Mouse (Mus musculus) ES-Bruce4 (cell line): Measurements from ENCODE around the gene Cntnap2. TPM values are rescaled to one million over a fixed set of nuclear protein-coding genes. Genes with fewer than 3 reads are reported as not detected.

Experiments
- H3K27ac ChIP-seq: 2 replicates; pipeline ENCODE4 v1.5.1; 2012; ENCODE audit warnings: low read length, inconsistent platforms; ENCODE audit not compliant: insufficient read depth
- H3K27me3 ChIP-seq: 2 replicates; pipeline ENCODE4 v1.6.1; 2012; ENCODE audit warnings: mild to moderate bottlenecking, low read length, inconsistent platforms; ENCODE audit not compliant: control insufficient read depth, poor library complexity, insufficient read depth, severe bottlenecking
- H3K36me3 ChIP-seq: 2 replicates; pipeline ENCODE4 v1.6.1; 2012; ENCODE audit warnings: inconsistent platforms, mild to moderate bottlenecking, low read length, moderate library complexity; ENCODE audit not compliant: control insufficient read depth, poor library complexity, insufficient read depth, severe bottlenecking
- H3K4me1 ChIP-seq: one replicate; pipeline ENCODE4 v1.8.1; 2011; ENCODE audit warnings: low read length; ENCODE audit not compliant: control insufficient read depth, insufficient read depth
- H3K4me3 ChIP-seq: 2 replicates; pipeline ENCODE4 v1.5.1; 2011; ENCODE audit warnings: low read depth, mild to moderate bottlenecking, low read length
- H3K9ac ChIP-seq: 2 replicates; pipeline ENCODE4 v1.6.1; 2012; ENCODE audit warnings: low read depth, mild to moderate bottlenecking, inconsistent platforms; ENCODE audit not compliant: poor library complexity, severe bottlenecking
- H3K9me3 ChIP-seq: replicated peaks from 2 replicates; pipeline ENCODE4 v1.6.1; 2012; ENCODE audit warnings: mild to moderate bottlenecking, low read length, inconsistent platforms; ENCODE audit not compliant: control insufficient read depth, poor library complexity, insufficient read depth, severe bottlenecking
- CTCF ChIP-seq: IDR thresholded peaks from one replicate; pipeline ENCODE4 v1.8.1; 2011; ENCODE audit warnings: low read depth, low read length
- EP300 ChIP-seq: IDR thresholded peaks from 2 replicates; pipeline ENCODE4 v1.6.1; 2011; ENCODE audit warnings: low read depth, low read length; ENCODE audit not compliant: insufficient read depth
- POLR2A ChIP-seq: IDR thresholded peaks from one replicate; pipeline ENCODE4 v1.8.1; 2011; ENCODE audit warnings: low read length; ENCODE audit not compliant: insufficient read depth
- polyA plus RNA-seq: library from polyadenylated mRNA; stranded (reverse); fragments of >200 nt; gene quantifications from 2 replicates; pipeline ENCODE4 v1.2.4, GENCODE M21; 2011; ENCODE audit warnings: low read depth; ENCODE audit not compliant: missing spikeins, insufficient read depth, insufficient read length

The Cntnap2 gene
- polyA plus RNA-seq, 1 experiment, result 4.8 TPM

DNA sequence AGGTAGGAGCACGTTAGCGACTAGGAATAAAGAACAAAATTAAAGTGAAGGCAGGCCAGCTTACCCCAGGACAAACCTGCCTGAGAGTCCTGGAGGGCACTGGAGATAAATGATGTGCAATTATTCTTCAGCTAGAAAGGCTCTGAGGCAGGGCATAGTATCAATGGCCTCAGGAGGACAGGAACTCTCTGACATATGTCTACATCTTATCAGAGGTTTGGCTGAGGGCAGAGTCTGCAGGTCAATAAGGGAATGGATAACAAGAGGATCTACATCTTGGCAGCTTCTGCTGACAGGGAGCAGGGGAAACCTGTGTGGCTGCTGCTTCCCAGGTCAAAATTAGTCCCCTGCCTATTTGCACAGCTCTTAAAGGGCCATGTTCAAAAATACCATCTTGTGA lies 477.8 kb downstream of the Cntnap2 start:
- Histone ChIP-seq H3K4me1 (no peaks in the 10 kb centered on the region), H3K36me3 (no peaks in the 10 kb centered on the region), H3K4me3 (no peak overlapping the region), H3K9ac (no peak overlapping the region), H3K27ac (no peak overlapping the region), H3K9me3 (no peaks in the 10 kb centered on the region), H3K27me3 (no peaks in the 10 kb centered on the region)
- TF ChIP-seq EP300 (no peak), POLR2A (no peak), CTCF (no peak)

DNA sequence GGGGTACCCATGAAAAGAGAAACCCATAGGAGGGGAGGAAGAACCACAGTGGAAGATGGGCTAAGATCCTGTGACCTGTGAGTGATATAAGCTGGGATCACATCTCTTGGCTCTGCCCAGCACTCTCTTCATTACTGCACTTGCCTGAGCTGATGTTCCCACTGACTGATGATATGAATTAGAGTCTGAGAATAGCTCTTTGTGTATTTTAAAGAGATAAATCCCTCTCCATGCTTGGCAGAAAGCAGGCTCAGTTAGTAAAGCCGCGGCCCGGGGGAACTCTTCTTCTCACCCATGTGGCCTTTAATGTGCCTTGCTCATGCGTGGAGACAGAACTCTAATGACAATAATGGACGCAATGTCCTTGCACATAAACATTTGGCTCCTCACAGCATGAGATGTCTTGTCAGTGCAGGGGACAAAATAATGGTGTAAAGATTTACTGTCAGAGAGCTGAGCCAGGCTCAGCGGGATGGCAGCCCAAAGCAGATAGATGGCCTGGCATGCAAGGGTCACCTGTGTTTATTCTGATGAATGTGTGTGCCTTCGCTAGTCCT lies 485.2 kb downstream of the Cntnap2 start:
- Histone ChIP-seq H3K9me3 (no peaks in the 10 kb centered on the region), H3K27me3 (no peaks in the 10 kb centered on the region), H3K9ac (no peak overlapping the region), H3K4me1 (no peaks in the 10 kb centered on the region), H3K27ac (no peak overlapping the region), H3K36me3 (no peaks in the 10 kb centered on the region), H3K4me3 (no peak overlapping the region)
- TF ChIP-seq POLR2A (no peak), EP300 (no peak), CTCF (no peak)

DNA sequence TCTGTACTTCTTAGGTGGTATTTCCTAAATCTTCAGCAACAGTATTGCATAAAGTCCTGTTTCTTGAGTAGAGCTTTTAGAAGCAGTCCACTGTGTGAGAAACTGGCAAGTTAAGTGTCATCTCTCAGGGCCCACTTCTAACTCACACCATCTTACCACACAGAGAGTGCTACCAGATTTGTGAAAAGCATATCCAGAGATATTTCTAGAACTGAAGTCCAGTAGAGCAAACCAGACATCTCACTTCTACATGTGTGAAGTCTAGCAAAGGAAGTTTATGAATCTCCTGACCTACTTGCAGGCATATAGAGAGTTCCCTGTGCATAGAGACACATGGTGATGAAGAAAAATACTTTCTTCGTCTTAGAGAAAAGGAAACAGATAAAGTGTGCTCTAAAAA lies 500.6 kb downstream of the Cntnap2 start:
- Histone ChIP-seq H3K9me3 (no peaks in the 10 kb centered on the region), H3K27me3 (no peaks in the 10 kb centered on the region), H3K4me1 (no peaks in the 10 kb centered on the region), H3K36me3 (no peaks in the 10 kb centered on the region), H3K27ac (no peak overlapping the region), H3K4me3 (no peak overlapping the region), H3K9ac (no peak overlapping the region)
- TF ChIP-seq CTCF (no peak), EP300 (no peak), POLR2A (no peak)

GRCm38 (mm10) chr6:45584467-45585094 lies 525.4 kb downstream of the Cntnap2 start:
- H3K9ac ChIP-seq, result no peak overlapping the region
- H3K27ac ChIP-seq, result no peak overlapping the region
- no peaks in the 10 kb centered on the region for H3K27me3 ChIP-seq
- no peaks in the 10 kb centered on the region for H3K36me3 ChIP-seq
- no peaks in the 10 kb centered on the region for H3K9me3 ChIP-seq
- TF ChIP-seq EP300 (no peak), POLR2A (no peak), CTCF (no peak)
- no peaks in the 10 kb centered on the region for H3K4me1 ChIP-seq
- H3K4me3 ChIP-seq, result no peak overlapping the region

DNA sequence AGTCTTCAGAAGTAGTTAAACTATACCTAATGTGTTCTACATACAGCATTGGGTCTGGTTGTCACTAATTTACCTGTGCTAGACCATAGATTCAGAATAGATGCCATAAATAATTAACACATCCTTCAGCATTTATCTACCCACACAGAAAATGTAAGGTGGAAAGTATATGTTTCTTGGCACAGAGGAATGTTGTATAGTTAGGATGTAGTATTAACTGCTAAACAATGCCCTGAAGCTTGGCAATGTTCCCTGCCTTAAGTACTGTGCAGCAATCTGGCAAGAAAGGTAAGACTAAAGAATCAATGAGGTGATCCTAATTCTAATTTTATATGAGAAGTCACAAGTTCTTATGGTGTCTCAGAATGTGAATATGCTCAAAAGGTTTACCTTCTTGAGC lies 529.9 kb downstream of the Cntnap2 start:
- TF ChIP-seq CTCF, result no peak
- TF ChIP-seq POLR2A, result no peak
- TF ChIP-seq EP300, result no peak
- Histone ChIP-seq H3K36me3 (no peaks in the 10 kb centered on the region), H3K4me3 (no peak overlapping the region), H3K27me3 (no peaks in the 10 kb centered on the region), H3K9me3 (no peaks in the 10 kb centered on the region), H3K9ac (no peak overlapping the region), H3K27ac (no peak overlapping the region), H3K4me1 (no peaks in the 10 kb centered on the region)

GRCm38 (mm10) chr6:45647017-45647416 lies 587.9 kb downstream of the Cntnap2 start:
- no peaks in the 10 kb centered on the region for H3K27me3 ChIP-seq
- no peak for TF ChIP-seq EP300
- no peak for TF ChIP-seq CTCF
- no peak for TF ChIP-seq POLR2A

More at GRCm38 (mm10) chr6:45647017-45647416, 587.9 kb downstream of the Cntnap2 start:
- no peak overlapping the region for H3K4me3 ChIP-seq
- no peaks in the 10 kb centered on the region for H3K4me1 ChIP-seq
- no peak overlapping the region for H3K27ac ChIP-seq
- H3K9ac ChIP-seq, result no peak overlapping the region
- no peaks in the 10 kb centered on the region for H3K9me3 ChIP-seq
- H3K36me3 ChIP-seq, result no peaks in the 10 kb centered on the region
